Mouse (Mus musculus) heart, embryonic 13.5 days (tissue): ENCODE measurements around the gene Agps. TPM values are rescaled to one million over a fixed set of nuclear protein-coding genes. Genes with fewer than 3 reads are reported as not detected.

Experiments
- ATAC-seq: fragments of 200-750 bp; cut with Nextera tagmentation; 2 replicates; pipeline ENCODE4 v1.8.0; 2017; ENCODE audit warnings: moderate TSS enrichment; ENCODE audit not compliant: insufficient number of reproducible peaks, low FRiP score, low TSS enrichment; ENCODE audit errors: extremely low read depth
- H3K27ac ChIP-seq: fragments of 300-500 bp; sonication (generic); replicated peaks from 2 replicates; pipeline ENCODE4 v1.5.1; 2015; ENCODE audit warnings: moderate library complexity, mild to moderate bottlenecking, inconsistent platforms
- H3K27me3 ChIP-seq: fragments of 300-500 bp; sonication (generic); replicated peaks from 2 replicates; pipeline ENCODE4 v1.6.1; 2015; ENCODE audit warnings: mild to moderate bottlenecking, inconsistent platforms
- H3K36me3 ChIP-seq: fragments of 300-500 bp; sonication (generic); 2 replicates; pipeline ENCODE4 v1.6.1; 2015; ENCODE audit warnings: mild to moderate bottlenecking, inconsistent platforms
- H3K4me1 ChIP-seq: fragments of 300-500 bp; sonication (generic); 2 replicates; pipeline ENCODE4 v1.6.1; 2015; ENCODE audit warnings: inconsistent platforms
- H3K4me2 ChIP-seq: fragments of 300-500 bp; sonication (generic); 2 replicates; pipeline ENCODE4 v1.6.1; 2015; ENCODE audit warnings: inconsistent platforms, mild to moderate bottlenecking, moderate library complexity
- H3K4me3 ChIP-seq: fragments of 300-500 bp; sonication (generic); 2 replicates; pipeline ENCODE4 v1.5.1; 2015; ENCODE audit warnings: moderate library complexity, mild to moderate bottlenecking, inconsistent platforms
- H3K9ac ChIP-seq: fragments of 300-500 bp; sonication (generic); 2 replicates; pipeline ENCODE4 v1.6.1; 2015; ENCODE audit warnings: inconsistent platforms, mild to moderate bottlenecking, moderate library complexity
- H3K9me3 ChIP-seq: fragments of 300-500 bp; sonication (generic); 2 replicates; pipeline ENCODE4 v1.6.1; 2016; ENCODE audit warnings: inconsistent platforms
- WGBS: fragments of 180-500 bp; shearing (Covaris S2); methylation state at CpG from one replicate; pipeline ENCODE4 v1.1.7; 2015; ENCODE audit warnings: mixed read lengths; 5-methylcytosine and 5-hydroxymethylcytosine counted together
- polyA plus RNA-seq: library from polyadenylated mRNA; unstranded; fragments of >200 nt; fragmentation: Nextera tagmentation; extraction: Ambion mirVana; gene quantifications from 2 replicates; pipeline ENCODE4 v1.2.1, GENCODE M21; 2015

Gene Agps
- polyA plus RNA-seq: 22.1 and 24.3 TPM in 2 replicates

- H3K27me3 ChIP-seq: no peaks in the 10 kb centered on the region
- H3K4me1 ChIP-seq: peaks cover 25% of the 10 kb centered on the region
- peak within 1 kb of the TSS; percentile 91 for H3K9ac ChIP-seq
- peak within 1 kb of the TSS; percentile 94 for H3K4me3 ChIP-seq
- peak within 1 kb of the TSS; percentile 94 for H3K4me2 ChIP-seq
- H3K9me3 ChIP-seq: no peaks in the 10 kb centered on the region
- H3K36me3 ChIP-seq: no peaks in the 10 kb centered on the region
- ATAC-seq: peak; percentile 93
- peak within 1 kb of the TSS; percentile 79 for H3K27ac ChIP-seq
- WGBS: 1% methylated on average over 84 of the region's 86 CpGs
These were observed at the start of gene Agps for GRCm38 (mm10) chr2:75831881-75832633. TSS of gene Agps (plus strand) at chr2:75832177.

- peaks cover 3% of the 10 kb centered on the region; the same call in 1 of the 2 replicates for H3K4me1 ChIP-seq
These were observed 45.9 kb upstream of the Agps start for GRCm38 (mm10) chr2:75786075-75786474.

GRCm38 (mm10) chr2:75788511-75788910 is 43.5 kb upstream of the Agps start:
- Histone ChIP-seq H3K27ac (no peak overlapping the region), H3K27me3 (no peaks in the 10 kb centered on the region), H3K4me1 (peaks cover 6% of the 10 kb centered on the region; the same call in 1 of the 2 replicates), H3K9ac (no peak overlapping the region), H3K36me3 (no peaks in the 10 kb centered on the region), H3K9me3 (no peaks in the 10 kb centered on the region), H3K4me2 (no peak overlapping the region), H3K4me3 (no peak overlapping the region)
- 44% methylated on average over 3 of the region's 3 CpGs for WGBS
- ATAC-seq: no peak

More at GRCm38 (mm10) chr2:75786075-75786474, 45.9 kb upstream of the Agps start:
- H3K4me2 ChIP-seq: peak overlapping the region; percentile 10; the same call in 1 of the 2 replicates
- no peaks in the 10 kb centered on the region for H3K36me3 ChIP-seq
- no peaks in the 10 kb centered on the region for H3K27me3 ChIP-seq
- ATAC-seq: no peak
- H3K4me3 ChIP-seq: no peak overlapping the region
- H3K9me3 ChIP-seq: no peaks in the 10 kb centered on the region
- H3K9ac ChIP-seq: no peak overlapping the region
- no peak overlapping the region for H3K27ac ChIP-seq
- 18% methylated on average over 6 of the region's 6 CpGs for WGBS

- ATAC-seq: no peak
- 41% methylated on average over 14 of the region's 14 CpGs for WGBS
- H3K36me3 ChIP-seq: no peaks in the 10 kb centered on the region
- no peak overlapping the region for H3K4me3 ChIP-seq
- no peaks in the 10 kb centered on the region for H3K27me3 ChIP-seq
- H3K9me3 ChIP-seq: no peaks in the 10 kb centered on the region
- peaks cover 6% of the 10 kb centered on the region; the same call in 1 of the 2 replicates for H3K4me1 ChIP-seq
- H3K4me2 ChIP-seq: no peak overlapping the region
- H3K9ac ChIP-seq: no peak overlapping the region
- no peak overlapping the region for H3K27ac ChIP-seq
These were observed 41.9 kb upstream of the Agps start for GRCm38 (mm10) chr2:75789959-75790523.

GRCm38 (mm10) chr2:75791561-75792308 is 40.2 kb upstream of the Agps start:
- Histone ChIP-seq H3K4me2 (peak overlapping the region; percentile 26), H3K27ac (no peak overlapping the region), H3K9ac (no peak overlapping the region), H3K36me3 (no peaks in the 10 kb centered on the region), H3K4me1 (peaks cover 3% of the 10 kb centered on the region; the same call in 1 of the 2 replicates), H3K9me3 (no peaks in the 10 kb centered on the region), H3K27me3 (no peaks in the 10 kb centered on the region), H3K4me3 (no peak overlapping the region)
- WGBS: 63% methylated on average over 18 of the region's 18 CpGs
- no peak for ATAC-seq

- no peak overlapping the region for H3K27ac ChIP-seq
- H3K4me2 ChIP-seq: peak overlapping the region; percentile 26; the same call in 1 of the 2 replicates
- H3K4me3 ChIP-seq: no peak overlapping the region
- peaks cover 3% of the 10 kb centered on the region; the same call in 1 of the 2 replicates for H3K4me1 ChIP-seq
- H3K36me3 ChIP-seq: no peaks in the 10 kb centered on the region
- H3K9me3 ChIP-seq: no peaks in the 10 kb centered on the region
- H3K27me3 ChIP-seq: no peaks in the 10 kb centered on the region
- ATAC-seq: no peak
- WGBS: 50% methylated on average over 12 of the region's 12 CpGs
- H3K9ac ChIP-seq: no peak overlapping the region
These were observed 39.4 kb upstream of the Agps start for GRCm38 (mm10) chr2:75792377-75793203.

GRCm38 (mm10) chr2:75796181-75796580 is 35.8 kb upstream of the Agps start:
- H3K27ac ChIP-seq: no peak overlapping the region
- WGBS: 65% methylated on average over 2 of the region's 2 CpGs
- no peak overlapping the region for H3K9ac ChIP-seq
- H3K27me3 ChIP-seq: no peaks in the 10 kb centered on the region
- H3K4me1 ChIP-seq: peaks cover 3% of the 10 kb centered on the region; the same call in 1 of the 2 replicates
- H3K36me3 ChIP-seq: no peaks in the 10 kb centered on the region
- H3K4me3 ChIP-seq: no peak overlapping the region
- H3K4me2 ChIP-seq: no peak overlapping the region
- ATAC-seq: no peak
- no peaks in the 10 kb centered on the region for H3K9me3 ChIP-seq

GRCm38 (mm10) chr2:75798434-75798970 is 33.5 kb upstream of the Agps start:
- WGBS: 67% methylated on average over 4 of the region's 4 CpGs

GRCm38 (mm10) chr2:75805767-75806166 is 26.2 kb upstream of the Agps start:
- H3K4me1 ChIP-seq: peaks cover 7% of the 10 kb centered on the region; the same call in 1 of the 2 replicates
- H3K36me3 ChIP-seq: no peaks in the 10 kb centered on the region
- H3K27me3 ChIP-seq: no peaks in the 10 kb centered on the region
- no peak for ATAC-seq
- H3K9ac ChIP-seq: no peak overlapping the region
- 78% methylated on average over 6 of the region's 6 CpGs for WGBS
- no peak overlapping the region for H3K4me3 ChIP-seq
- no peaks in the 10 kb centered on the region for H3K9me3 ChIP-seq
- H3K27ac ChIP-seq: no peak overlapping the region
- no peak overlapping the region for H3K4me2 ChIP-seq

More at GRCm38 (mm10) chr2:75798434-75798970, 33.5 kb upstream of the Agps start:
- H3K4me1 ChIP-seq: peaks cover 7% of the 10 kb centered on the region; the same call in 1 of the 2 replicates
- no peaks in the 10 kb centered on the region for H3K36me3 ChIP-seq
- no peak overlapping the region for H3K4me2 ChIP-seq
- no peaks in the 10 kb centered on the region for H3K27me3 ChIP-seq
- no peak overlapping the region for H3K9ac ChIP-seq
- H3K4me3 ChIP-seq: no peak overlapping the region
- no peak for ATAC-seq
- H3K27ac ChIP-seq: no peak overlapping the region
- H3K9me3 ChIP-seq: no peaks in the 10 kb centered on the region

GRCm38 (mm10) chr2:75806891-75807290 is 25.1 kb upstream of the Agps start:
- Histone ChIP-seq H3K4me1 (peaks cover 4% of the 10 kb centered on the region; the same call in 1 of the 2 replicates), H3K27ac (no peak overlapping the region), H3K27me3 (no peaks in the 10 kb centered on the region), H3K4me3 (no peak overlapping the region), H3K9me3 (no peaks in the 10 kb centered on the region), H3K4me2 (no peak overlapping the region), H3K9ac (no peak overlapping the region), H3K36me3 (no peaks in the 10 kb centered on the region)
- ATAC-seq: no peak
- 84% methylated on average over 3 of the region's 3 CpGs for WGBS
